Mouse (Mus musculus) erythroblast, adult 5-6 weeks (primary cell): ENCODE measurements around the gene Kcnn1. TPM values are rescaled to one million over a fixed set of nuclear protein-coding genes. Genes with fewer than 3 reads are reported as not detected.

Source experiments
- ATAC-seq: replicated peaks from 2 replicates; pipeline ENCODE4 v1.8.0; 2016; ENCODE audit warnings: moderate number of reproducible peaks, mild to moderate bottlenecking, moderate TSS enrichment, inconsistent platforms; ENCODE audit not compliant: poor library complexity, low FRiP score, severe bottlenecking
- total RNA-seq, 2 experiments: library from RNA; stranded (forward) in 1 of 2; stranded (reverse) in 1 of 2; fragments of 150-400 nt in 1 of 2; fragments of 200-764, 138-1000 nt in 1 of 2; gene quantifications; 2 replicates each; pipeline versions ENCODE4 v1.2.3 to v1.2.4; 2015 to 2017; ENCODE audit warnings: low replicate concordance in 2 of 2

Gene Kcnn1
- total RNA-seq, 2 experiments from 2014 or later: not detected

DNA sequence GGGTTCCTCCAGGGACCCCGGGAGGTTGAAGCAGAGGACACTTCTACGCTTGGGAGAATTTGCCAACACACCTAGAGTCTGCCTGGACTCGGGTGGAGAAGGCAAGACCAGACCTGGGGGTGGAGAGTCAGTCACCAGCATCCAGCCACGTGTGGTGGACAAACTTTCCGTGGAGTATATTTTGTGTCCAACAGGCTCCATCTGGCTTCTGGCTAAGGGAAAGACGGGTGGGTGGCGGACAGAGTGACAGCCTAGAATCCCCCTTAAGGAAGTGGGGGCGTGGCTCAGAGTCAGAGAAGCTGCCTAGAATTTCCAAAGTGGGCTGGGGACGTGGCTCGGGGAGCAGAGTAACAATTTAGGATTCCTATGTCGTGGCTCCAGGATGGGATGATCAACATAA is 41.1 kb downstream of the Kcnn1 start:
- peak; percentile 18; the same call in 1 of the 2 replicates for ATAC-seq

GRCm38 (mm10) chr8:70821399-70821962 is 41.6 kb downstream of the Kcnn1 start:
- peak; percentile 84 for ATAC-seq

GRCm38 (mm10) chr8:70820101-70820935 is 42.7 kb downstream of the Kcnn1 start:
- no peak for ATAC-seq

- ATAC-seq: no peak
Observed at GRCm38 (mm10) chr8:70816679-70817078, 46.4 kb downstream of the Kcnn1 start.

GRCm38 (mm10) chr8:70812885-70813284 is 50.2 kb downstream of the Kcnn1 start:
- no peak for ATAC-seq

DNA sequence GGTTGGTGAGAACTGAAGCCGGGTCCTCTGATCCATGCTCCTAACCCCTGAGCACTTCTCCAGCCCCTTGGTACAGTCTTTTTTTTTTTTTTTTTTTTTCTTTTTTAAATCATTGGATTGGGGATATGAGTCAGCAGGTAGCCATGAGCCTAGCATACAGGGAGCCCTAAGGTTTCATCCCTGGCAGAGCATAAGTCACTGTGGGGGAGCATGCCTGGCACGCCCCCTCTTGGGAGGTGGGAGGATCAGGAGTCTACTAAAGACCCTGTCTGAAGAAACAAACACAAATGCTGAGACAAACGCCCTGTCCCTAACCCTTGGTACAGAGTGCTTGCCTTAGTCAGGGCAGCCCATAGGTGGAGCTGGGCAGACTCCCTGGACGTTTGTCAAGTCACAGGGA is 51.0 kb downstream of the Kcnn1 start:
- ATAC-seq: no peak

GRCm38 (mm10) chr8:70810962-70811680 is 51.9 kb downstream of the Kcnn1 start:
- no peak for ATAC-seq

DNA sequence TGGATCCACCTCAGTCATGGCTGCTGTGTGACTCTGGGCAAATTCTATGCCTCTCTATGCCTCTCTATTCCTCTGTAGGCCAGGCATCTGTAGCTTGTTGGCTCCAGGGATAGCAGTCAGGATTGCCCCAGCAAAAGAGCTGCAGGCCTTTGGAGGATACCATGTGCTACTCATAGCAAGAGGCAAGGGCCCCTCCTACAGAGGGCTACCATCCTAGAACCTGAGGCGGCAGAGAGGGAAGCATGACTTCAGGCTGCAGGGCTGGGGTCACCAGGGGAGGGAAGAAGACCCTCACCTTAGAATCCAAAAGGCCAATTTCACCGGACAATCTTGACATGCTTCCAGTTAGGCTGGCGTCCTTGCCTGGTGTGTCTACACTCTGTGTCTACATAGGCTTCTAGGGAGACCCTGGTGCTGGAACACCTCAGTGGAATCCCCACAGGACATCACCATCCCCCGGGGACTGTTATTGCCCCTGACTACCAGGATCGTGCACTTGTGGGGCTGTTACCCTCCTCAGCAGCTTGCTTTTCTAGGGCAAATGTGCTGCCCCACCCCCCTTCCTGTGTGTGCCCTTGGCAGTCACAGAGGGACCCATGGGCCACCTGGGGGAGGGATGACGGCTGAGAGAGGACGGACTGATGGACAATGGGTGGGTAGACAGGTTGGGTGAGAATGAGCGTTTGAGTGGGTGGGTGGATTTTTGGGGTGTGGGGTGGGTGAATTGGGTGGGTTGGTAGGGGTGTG is 53.9 kb downstream of the Kcnn1 start:
- no peak for ATAC-seq

DNA sequence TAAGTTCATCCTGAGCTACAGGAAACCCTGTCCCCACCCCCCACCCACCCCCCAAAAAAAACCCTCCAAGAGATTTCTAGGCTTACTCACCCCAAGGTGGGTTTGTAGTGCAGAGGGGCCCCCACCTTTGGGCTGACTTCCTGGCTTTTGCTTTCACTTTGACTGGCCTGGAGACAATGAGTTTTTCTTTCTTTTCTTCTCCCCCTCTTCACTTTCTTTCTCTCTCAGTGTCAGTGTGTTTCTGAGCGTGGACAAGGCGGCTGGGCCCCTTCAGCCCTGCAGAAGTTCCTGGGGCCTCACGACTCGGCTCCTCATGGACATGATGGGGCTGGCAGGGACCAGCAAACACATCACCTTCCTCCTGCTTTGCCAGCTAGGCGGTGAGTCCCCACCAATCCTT is 54.8 kb downstream of the Kcnn1 start, which contains the start of gene Il12rb1:
Gene Il12rb1, plus strand, starts transcription at position 211 of the 400 bp plus-strand sequence.
- ATAC-seq: no peak

- no peak for ATAC-seq
Observed at GRCm38 (mm10) chr8:70807304-70807703, 55.8 kb downstream of the Kcnn1 start.

DNA sequence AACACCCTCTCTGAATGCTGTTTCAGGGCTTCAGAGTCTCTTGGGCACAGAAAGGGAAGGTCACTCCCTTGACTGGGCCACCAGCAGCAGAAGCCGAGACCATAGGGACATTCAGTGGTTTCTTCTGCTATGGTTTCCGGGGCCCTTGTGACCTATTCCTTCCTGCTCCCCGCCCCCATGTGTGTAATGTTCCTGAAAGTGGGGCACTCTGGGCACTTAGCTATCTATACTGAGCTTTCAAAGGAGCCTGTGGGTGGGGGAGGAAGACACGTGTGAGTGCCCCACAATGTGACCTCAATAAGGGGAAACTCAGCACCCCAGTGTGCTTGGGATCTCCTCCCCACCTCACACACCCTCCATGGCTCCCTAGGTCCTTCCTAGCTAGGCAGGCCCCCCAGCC is 56.5 kb downstream of the Kcnn1 start:
- no peak for ATAC-seq

GRCm38 (mm10) chr8:70804481-70805206 is 58.4 kb downstream of the Kcnn1 start, which contains the start of gene Mast3:
TSS of gene Mast3 (minus strand) at chr8:70805054.
- ATAC-seq: peak; percentile 90

- no peak for ATAC-seq
Observed at GRCm38 (mm10) chr8:70803761-70804480, 59.1 kb downstream of the Kcnn1 start.

- ATAC-seq: no peak
Observed at GRCm38 (mm10) chr8:70802786-70803510, 60.1 kb downstream of the Kcnn1 start.

GRCm38 (mm10) chr8:70801830-70802229 is 61.2 kb downstream of the Kcnn1 start:
- no peak for ATAC-seq

GRCm38 (mm10) chr8:70801156-70801555 is 61.9 kb downstream of the Kcnn1 start:
- no peak for ATAC-seq

- ATAC-seq: no peak
Observed at GRCm38 (mm10) chr8:70800648-70801047, 62.4 kb downstream of the Kcnn1 start.

GRCm38 (mm10) chr8:70798281-70798680 is 64.8 kb downstream of the Kcnn1 start:
- ATAC-seq: no peak
